Mouse (Mus musculus): ENCODE measurements around the gene Npc2.

The Npc2 gene

DNA sequence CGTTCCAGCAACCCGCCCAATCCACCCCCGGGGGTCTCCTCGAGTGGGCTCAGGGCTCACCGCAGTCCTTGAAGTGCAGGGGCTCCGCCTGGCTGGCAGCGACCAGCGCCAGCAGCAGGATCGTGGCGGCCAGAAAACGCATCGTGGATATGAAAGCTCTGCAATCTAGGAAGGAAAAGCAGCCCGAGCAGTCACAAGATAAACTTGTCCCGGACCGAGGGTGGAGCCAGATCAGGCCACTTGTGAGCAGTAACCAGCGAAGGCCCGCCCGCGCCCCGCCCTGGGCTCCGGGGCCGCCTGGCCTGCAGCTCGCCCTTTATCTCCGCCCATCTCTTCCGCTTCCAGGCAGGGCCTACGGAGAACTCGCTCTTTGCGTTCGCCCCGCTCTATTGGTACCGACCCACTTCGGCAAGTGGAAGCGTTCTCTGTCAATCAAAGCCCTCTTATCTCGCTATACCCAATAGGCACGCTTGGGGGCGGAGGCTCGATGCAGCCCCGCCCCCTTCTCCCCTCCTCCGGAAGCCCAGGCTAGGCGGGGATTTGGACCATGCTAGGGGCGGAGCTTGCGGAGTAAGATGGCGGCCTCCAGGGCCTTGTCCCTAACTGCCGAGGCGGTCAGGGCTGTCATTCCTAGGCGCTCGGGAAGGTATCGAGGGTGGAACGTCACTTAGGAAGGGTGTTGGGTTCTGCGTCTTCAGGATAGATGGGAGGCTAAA, at the start of gene Npc2, which contains the start of gene Isca2:
TSS of gene Npc2 (minus strand) at position 427 of the 716 bp plus-strand sequence.
TSS of gene Isca2 (plus strand) at position 526 of the 716 bp plus-strand sequence.
- peak; percentile 99 for DNase-seq

DNA sequence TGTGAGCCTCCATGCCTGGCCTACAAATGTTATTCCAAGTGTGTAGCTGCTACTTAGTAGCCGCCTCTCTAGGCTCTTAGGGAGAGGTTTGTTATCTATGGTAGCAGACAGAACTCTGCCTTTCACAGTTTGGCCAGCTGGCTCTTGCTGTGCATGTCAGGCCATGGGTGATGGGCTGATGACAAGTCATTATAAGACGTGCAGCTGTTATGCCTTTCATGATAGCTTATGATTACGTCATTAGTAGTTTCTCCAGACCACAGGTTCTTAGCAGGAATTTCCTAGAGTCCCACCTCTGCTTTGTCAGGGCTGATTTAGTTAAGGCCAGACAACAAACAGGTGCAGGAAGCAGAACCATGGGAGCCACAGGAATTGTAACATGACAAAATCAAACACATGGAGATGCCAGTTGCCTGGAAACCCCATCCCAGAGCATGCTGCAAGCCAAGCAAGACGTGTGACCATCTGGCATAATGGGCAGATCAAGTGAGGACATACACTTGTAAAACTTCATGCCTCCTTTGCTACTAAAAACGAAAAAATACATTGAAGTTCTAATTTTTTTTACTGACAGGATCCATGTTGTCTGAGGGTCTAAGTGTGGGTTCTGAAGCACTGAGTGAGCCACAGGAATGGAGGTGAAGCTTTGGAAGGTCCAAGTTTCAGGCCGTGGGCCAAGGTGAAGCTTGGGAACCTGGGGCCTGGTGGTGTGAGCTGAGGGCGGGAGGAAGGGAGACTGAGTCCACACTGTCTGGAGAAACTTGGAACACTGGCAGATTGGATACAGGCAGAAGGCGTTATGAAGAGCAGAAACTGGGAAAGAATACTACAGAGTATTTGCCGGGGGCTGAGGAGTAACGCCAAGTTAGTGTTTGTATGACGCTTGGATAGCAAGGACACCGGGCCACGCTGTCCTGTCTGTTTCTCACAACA, 46.5 kb upstream of the Npc2 start:
- peak; percentile 10 for DNase-seq

GRCm38 (mm10) chr12:84818496-84818895, 45.5 kb upstream of the Npc2 start:
- DNase-seq, result no peak

DNA sequence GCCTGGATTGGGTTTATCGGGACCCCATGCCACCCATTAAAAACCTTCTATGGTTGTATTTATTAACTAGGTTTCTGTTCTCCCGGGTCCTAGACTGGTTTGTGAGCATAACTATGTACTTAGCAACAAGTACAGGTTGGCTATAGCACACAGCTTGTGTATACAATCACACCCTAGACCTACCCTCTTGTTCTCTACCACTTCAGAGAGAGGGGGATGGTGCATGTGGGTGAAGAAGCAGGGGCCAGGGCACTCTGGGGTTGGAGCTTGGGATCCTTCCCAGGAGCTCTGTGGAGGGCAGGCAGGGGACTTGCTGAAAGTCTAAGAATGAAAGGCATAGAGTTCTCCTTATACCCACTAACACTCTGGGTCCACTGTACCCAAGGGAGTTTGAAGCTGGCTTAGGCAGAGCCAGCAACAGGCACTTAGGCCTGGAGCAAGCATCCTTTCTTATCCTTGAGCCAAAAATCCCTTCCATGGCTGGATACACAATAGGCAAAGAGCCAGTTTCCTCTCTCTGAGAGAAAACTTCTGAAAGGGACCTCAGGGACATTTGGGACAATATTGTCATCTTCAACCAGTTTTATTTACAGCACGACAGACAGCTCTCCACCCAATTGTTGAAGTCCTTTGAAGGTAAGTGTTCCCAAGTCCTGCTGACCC, 41.8 kb upstream of the Npc2 start:
- no peak for DNase-seq

DNA sequence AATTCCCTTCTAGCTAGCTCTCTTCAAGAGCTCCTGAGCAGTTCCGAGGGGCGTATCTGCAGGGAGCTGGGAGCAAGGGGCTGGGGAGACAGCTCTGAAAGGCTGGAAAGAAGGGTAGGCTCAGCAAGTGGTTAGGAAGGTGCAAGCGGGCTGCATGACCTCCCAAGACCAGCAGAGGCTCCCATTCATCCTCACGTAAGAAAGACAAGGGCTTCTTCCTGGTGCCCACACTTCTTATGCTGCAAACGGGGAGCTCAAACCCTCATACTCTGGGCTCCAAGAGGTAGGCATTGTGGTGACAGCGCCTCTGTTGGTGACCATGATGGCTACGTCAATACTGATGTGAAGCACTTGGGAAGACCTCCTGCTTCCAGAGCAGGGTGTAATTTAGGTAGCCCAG, 40.8 kb upstream of the Npc2 start:
- DNase-seq, result no peak

DNA sequence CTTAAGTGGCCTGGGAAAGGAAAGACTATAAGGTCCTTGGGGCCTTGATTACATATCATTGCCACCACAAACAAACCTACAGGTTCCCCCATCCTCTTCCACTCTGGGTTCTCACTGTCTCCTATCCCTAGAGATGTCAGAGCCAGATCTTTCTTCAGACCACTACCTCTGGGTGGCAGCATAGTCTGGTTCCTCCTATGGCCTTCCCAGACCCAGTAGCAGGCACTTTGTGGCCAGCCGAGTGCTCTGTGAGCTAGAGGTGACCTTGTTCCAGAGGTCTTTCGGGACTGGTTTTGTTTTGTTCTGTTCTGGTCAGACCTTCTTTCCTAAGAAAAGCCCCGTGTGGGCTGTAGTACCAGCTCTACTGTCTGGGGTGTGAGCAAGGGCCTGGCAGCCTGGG, 39.1 kb upstream of the Npc2 start:
- DNase-seq, result no peak

DNA sequence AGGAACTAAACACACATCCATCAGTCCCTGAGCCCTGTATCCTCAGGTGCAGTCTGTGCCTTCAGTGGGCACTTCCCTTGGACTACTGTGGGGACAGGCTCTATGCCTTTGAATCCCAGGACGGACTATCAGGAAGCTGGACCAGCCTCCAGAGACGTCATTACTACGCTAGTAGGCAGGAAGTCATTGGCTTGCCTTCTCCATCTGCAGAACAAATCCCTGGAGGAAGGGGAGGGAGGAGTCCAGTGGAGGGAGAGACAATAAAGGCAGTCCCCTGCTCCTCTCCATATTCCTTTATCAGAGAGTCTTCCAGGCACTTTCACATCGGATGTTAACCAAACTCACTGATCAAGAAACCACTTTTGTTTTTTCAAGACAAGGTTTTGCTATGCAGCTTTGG, 38.6 kb upstream of the Npc2 start:
- DNase-seq, result no peak

- DNase-seq, result no peak
These were observed 37.9 kb upstream of the Npc2 start for GRCm38 (mm10) chr12:84810810-84811209.

DNA sequence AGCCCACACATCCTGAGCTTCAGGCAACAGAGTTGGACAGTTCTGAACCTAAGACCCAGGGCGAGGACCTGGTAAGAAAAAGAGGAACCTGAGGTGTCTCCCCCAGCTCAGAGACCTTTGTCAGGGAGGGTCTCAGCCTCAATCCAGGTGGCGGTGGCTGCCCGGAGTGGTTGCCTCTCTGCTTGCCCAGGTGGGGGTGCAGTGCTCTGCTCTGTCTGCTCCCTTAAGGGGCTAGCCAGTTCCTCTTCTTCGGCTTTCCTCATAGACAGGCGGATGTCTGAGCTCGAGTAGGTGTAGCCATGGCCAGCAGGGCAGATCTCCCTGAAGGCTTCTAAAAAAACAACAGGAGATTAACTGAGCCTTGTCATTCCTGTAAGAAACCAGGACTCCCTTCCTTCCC, 36.1 kb upstream of the Npc2 start:
- no peak for DNase-seq

DNA sequence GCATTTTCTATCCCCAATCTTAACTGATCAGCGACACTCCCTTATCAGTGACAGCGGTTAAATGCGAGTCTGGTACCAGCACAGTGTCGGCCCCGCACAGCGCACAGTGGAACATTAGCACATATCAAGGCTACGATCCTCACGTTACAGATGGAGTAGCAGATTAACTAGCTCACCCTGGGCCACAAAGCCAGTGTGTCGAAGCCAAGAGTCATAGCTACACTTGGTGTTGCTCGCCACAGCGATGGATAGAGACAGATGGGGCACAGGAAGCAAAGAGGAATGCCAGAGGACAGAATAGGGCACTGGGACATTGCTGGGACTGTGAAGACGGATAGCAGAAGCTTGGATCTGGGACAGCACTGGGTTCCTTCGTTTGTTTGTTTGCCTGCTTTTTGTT, 34.4 kb upstream of the Npc2 start:
- DNase-seq, result no peak

DNA sequence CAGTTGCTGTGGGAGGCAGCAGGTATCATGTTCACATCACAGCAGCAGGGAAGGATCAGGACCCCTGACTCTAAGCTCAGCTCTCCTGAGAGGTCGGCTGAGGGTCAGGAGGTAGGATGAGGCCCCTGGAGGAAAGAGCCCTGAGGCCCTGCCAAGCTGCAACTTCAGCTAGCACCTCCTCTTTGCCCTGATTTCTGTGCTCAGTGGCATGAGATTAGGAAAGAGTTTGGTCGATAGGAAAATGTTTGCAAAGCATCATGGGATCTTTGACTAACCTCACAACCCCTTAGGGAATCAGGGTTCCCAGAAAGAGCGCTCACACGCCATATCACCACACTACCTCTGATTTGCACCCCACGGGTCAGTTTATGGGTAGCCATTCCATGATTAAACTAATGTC, 33.8 kb upstream of the Npc2 start:
- DNase-seq, result no peak

DNA sequence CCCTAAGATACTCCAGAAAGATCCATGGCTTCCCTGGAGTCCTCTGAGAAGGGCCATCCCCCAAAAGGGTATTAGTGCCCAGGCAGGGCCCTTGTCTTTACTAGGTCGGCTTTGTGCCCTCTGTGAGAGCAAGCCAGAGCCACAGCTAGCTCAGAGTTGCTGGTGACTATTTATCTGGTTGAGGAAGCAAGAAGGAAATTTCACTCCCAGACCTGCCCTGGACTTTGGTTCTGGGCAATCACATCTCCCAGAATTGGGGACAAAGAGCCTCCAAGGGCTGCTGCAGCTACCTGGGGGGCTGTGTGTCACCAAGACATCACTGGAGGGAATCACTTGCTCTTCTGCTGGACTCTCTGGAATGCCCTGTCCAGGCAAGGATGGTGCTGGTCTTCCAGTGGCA, 33.1 kb upstream of the Npc2 start:
- DNase-seq, result no peak

GRCm38 (mm10) chr12:84805228-84805842, 32.4 kb upstream of the Npc2 start:
- DNase-seq, result no peak

DNA sequence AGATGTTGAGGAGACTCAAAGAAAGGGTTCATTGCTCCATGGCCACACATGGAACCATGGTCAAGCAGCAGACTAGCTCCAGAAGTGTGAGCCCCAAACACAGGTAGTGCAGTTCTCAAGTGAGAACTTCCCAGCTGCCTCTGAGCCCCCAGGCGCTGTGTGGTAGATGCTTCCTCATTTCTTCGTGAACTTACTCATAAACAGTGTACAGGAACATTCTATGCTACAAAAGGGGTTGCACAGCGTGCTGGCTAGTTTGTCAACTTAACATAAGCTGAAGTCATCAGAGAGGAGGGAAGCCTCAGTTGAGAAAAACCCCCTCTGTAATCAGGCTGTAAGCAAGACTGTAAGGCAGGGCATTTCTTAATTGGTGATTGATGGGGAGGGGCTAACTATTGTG, 29.7 kb upstream of the Npc2 start:
- no peak for DNase-seq

DNA sequence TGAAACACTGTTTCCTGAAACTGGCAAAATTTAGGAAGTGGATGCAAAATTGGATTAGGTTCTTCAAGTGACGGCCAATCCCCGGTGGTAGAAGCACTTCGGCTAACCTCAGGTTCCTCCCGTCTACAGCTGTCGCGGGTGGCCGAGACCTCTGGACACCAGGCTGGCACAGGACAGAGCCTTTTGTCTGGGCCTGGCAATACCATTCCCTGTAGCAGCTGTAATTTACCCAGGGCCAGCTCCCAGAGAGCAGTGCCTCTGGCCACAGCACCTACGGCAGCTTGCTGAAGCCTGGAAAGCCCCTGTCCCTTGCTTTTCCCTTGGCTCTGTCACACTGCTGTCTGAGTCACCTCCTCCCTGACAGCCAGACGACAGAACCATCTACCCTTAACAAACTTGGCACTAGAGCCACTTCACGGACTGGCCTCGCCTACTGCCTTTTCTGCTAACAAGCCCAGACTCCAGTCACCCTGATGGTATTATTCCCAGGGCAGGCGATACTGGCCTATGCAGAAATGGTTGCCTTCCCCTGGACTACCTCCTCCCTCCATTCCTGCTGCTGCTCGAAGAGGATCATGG, 28.7 kb upstream of the Npc2 start:
- DNase-seq, result no peak

DNA sequence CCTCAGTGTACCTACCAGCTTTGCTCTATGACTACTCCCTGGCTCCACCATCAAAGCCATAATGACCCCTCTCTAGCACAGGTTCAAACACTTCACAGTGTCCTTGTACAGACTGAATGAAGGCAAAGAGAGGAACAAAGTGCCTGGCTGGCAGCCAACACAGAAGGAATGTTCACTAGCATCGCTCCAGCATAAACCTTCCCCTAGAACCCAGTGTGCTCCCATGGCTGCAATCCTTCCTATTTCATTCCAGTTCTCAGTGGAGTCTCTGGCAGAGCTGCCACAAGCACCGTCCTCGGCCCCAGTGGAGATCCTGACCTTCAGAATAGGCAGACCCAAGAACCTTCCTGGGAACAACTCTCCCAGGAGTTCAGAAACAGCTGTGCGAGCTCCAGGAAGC, 27.5 kb upstream of the Npc2 start:
- DNase-seq, result no peak

- no peak for DNase-seq
These were observed 26.1 kb upstream of the Npc2 start for GRCm38 (mm10) chr12:84799086-84799485.

- DNase-seq, result no peak
These were observed 21.7 kb upstream of the Npc2 start for GRCm38 (mm10) chr12:84794647-84795046.

DNA sequence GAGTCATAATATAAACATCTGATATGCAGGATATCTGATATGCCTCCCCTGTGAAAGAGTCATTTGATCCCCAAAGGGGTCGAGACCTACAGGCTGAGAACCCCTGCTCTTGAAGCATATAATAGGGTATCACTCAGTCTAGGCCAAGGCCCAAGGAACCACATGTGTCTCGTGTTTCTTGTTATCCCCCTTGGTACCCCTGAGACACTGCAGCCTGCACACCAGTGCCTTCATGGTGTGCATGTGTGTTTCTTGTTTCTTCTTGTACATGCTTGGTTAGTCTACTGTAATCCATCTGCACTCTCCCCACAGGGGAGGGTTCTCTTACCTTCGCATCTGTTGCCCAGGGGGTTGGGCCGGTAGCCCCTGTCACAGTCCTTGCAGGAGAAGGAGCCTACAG, 19.7 kb upstream of the Npc2 start:
- no peak for DNase-seq

DNA sequence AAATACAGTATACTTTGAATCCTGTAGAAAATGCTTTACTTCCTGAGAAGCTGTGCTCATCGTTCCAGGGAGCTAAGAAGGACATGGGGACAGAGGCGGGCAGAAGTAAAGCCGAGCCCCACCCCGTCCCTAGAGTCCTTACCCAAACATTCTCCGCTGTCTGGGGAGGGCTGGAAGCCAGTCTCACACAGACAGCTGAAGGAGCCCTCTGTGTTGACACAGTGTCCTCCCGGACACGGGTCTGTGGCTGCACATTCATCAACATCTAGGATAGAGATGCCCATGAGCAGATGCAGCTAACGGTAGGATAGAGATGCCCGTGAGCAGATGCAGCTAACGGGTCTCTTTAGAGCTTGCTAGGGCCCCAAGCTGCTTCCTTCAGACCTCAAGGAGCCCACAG, 17.9 kb upstream of the Npc2 start:
- no peak for DNase-seq

GRCm38 (mm10) chr12:84786091-84786490, 13.1 kb upstream of the Npc2 start:
- no peak for DNase-seq

GRCm38 (mm10) chr12:84784604-84785381, 11.8 kb upstream of the Npc2 start:
- DNase-seq, result peak; percentile 88

Measured in right cerebral cortex, adult 18-20 months (tissue).